Mouse (Mus musculus): ENCODE measurements around the gene Asgr1.

GRCm38 (mm10) chr11:70103701-70104315 is 49.9 kb downstream of the Asgr1 start:
- TF ChIP-seq POU5F1 (IDR thresholded peaks at IDR 0.05; ENCODE audit: borderline replicate concordance, low read length): no peak
- TF ChIP-seq CTCF (conservative IDR thresholded peaks at IDR 0.05; ENCODE audit: low read length): no peak
- no peak for TF ChIP-seq NANOG (IDR thresholded peaks at IDR 0.05; ENCODE audit: borderline replicate concordance, low read length)
